ENCODE assay signal across 10 mouse cellular contexts in genomic region chr16:31570311-31571139, GRCm38 (mm10).
DNase-seq lines count a peak whose midpoint lies in the region; ATAC-seq lines count a peak whose summit lies in the region.
"Had no signal": no experiment of that assay in that cellular context is flagged by ENCODE, and none has a peak within 500 bp of the region (broad histone marks: within the 10 kb centered on the region; RNA-seq: fewer than 3 reads in every experiment).

No protein-coding gene starts in this region.

- peak; percentile 57 for DNase-seq in right cerebral cortex, adult 18-20 months
- no peak for DNase-seq in right cerebral cortex, postnatal 25 days
- DNase-seq in cerebellum, postnatal 25 days, result peak; percentile 85 to 90
- peak; percentile 76 for DNase-seq in skeletal muscle tissue, adult 2 months (ENCODE audit: low read depth, low spot score)
- DNase-seq in kidney, postnatal 36 days, result no peak
- DNase-seq in urinary bladder, postnatal 4 days (ENCODE audit: low spot score in 2 of 2), result no peak
- DNase-seq: lung, postnatal 14 days had no signal

- no peaks in the 10 kb centered on the region for H3K27me3 ChIP-seq in forebrain, embryonic 16.5 days (replicated peaks; ENCODE audit: control insufficient read depth, insufficient read depth, low read length)
- H3K27me3 ChIP-seq in forebrain, embryonic 15.5 days, result no peaks in the 10 kb centered on the region
- H3K27me3 ChIP-seq: embryonic facial prominence, embryonic 12.5 days had no signal

- H3K36me3 ChIP-seq in forebrain, embryonic 16.5 days (ENCODE audit: control insufficient read depth, insufficient read depth), result no peaks in the 10 kb centered on the region
- no peaks in the 10 kb centered on the region for H3K36me3 ChIP-seq in forebrain, embryonic 15.5 days
- H3K36me3 ChIP-seq: embryonic facial prominence, embryonic 12.5 days had no signal

- ATAC-seq in forebrain, embryonic 16.5 days, result peak; percentile 67
- no peak for ATAC-seq in forebrain, embryonic 15.5 days (replicated peaks)

- H3K4me1 ChIP-seq in forebrain, embryonic 16.5 days (replicated peaks; ENCODE audit: control insufficient read depth, insufficient read depth, low read length), result peaks cover 10% of the 10 kb centered on the region
- no peaks in the 10 kb centered on the region; the same call in 1 of the 2 replicates for H3K4me1 ChIP-seq in forebrain, embryonic 15.5 days

- no peak overlapping the region for H3K4me3 ChIP-seq in forebrain, embryonic 16.5 days (replicated peaks; ENCODE audit: low read length)
- no peak overlapping the region for H3K4me3 ChIP-seq in forebrain, embryonic 15.5 days
- H3K4me3 ChIP-seq: embryonic facial prominence, embryonic 12.5 days had no signal

- no peak overlapping the region for H3K27ac ChIP-seq in forebrain, embryonic 16.5 days (ENCODE audit: low read length)
- H3K27ac ChIP-seq in forebrain, embryonic 15.5 days (replicated peaks), result no peak overlapping the region
- H3K27ac ChIP-seq: embryonic facial prominence, embryonic 12.5 days had no signal

- no peak overlapping the region for H3K9ac ChIP-seq in forebrain, embryonic 16.5 days (replicated peaks; ENCODE audit: low read depth, low read length)
- no peak overlapping the region for H3K9ac ChIP-seq in forebrain, embryonic 15.5 days (replicated peaks)
- H3K9ac ChIP-seq: embryonic facial prominence, embryonic 12.5 days had no signal

- no peak overlapping the region for H3K4me2 ChIP-seq in forebrain, embryonic 16.5 days (ENCODE audit: low read length)
- no peak overlapping the region for H3K4me2 ChIP-seq in forebrain, embryonic 15.5 days (replicated peaks)
- H3K4me2 ChIP-seq: embryonic facial prominence, embryonic 12.5 days had no signal

- 82% methylated on average over 20 of the region's 20 CpGs for WGBS in forebrain, embryonic 16.5 days
- WGBS in forebrain, embryonic 15.5 days, result 82% methylated on average over 20 of the region's 20 CpGs

- H3K9me3 ChIP-seq in forebrain, embryonic 16.5 days (ENCODE audit: control insufficient read depth, low read length), result no peaks in the 10 kb centered on the region
- no peaks in the 10 kb centered on the region for H3K9me3 ChIP-seq in forebrain, embryonic 15.5 days
- H3K9me3 ChIP-seq: embryonic facial prominence, embryonic 12.5 days had no signal

Comparison
In these comparisons a context has a peak if more than half of its experiments do, and no peak if none do; other contexts are left out.
1. DNase-seq: peak in right cerebral cortex, adult 18-20 months (single experiment), cerebellum, postnatal 25 days (2 of 2) and skeletal muscle tissue, adult 2 months (single experiment); none in right cerebral cortex, postnatal 25 days (single experiment), kidney, postnatal 36 days (0 of 2) and urinary bladder, postnatal 4 days (0 of 2).